Mouse (Mus musculus): ENCODE data around the gene Rnf222.
"Not testable (repeated sequence)": the region's sequence is repeated elsewhere in the genome, so short reads cannot be mapped to it uniquely, and the experiment has no call there.

Gene Rnf222

GRCm38 (mm10) chr11:68911531-68912177, 23.3 kb downstream of the Rnf222 start:
- no peak for DNase-seq

GRCm38 (mm10) chr11:68914566-68914965, 26.2 kb downstream of the Rnf222 start:
- DNase-seq, result no peak

GRCm38 (mm10) chr11:68923191-68923590, 34.8 kb downstream of the Rnf222 start:
- no peak for DNase-seq

- no peak for DNase-seq
Observed at GRCm38 (mm10) chr11:68924749-68925148, 36.4 kb downstream of the Rnf222 start.

- no peak for DNase-seq
Observed at GRCm38 (mm10) chr11:68926981-68927380, 38.6 kb downstream of the Rnf222 start, which contains the start of gene Odf4. TSS of gene Odf4 (minus strand) at chr11:68927081.

GRCm38 (mm10) chr11:68929947-68930346, 41.6 kb downstream of the Rnf222 start:
- no peak for DNase-seq

GRCm38 (mm10) chr11:68933885-68934507, 45.6 kb downstream of the Rnf222 start:
- no peak for DNase-seq

GRCm38 (mm10) chr11:68936951-68937350, 48.6 kb downstream of the Rnf222 start:
- DNase-seq, result not testable (repeated sequence)

- DNase-seq, result peak; percentile 94
Observed at GRCm38 (mm10) chr11:68939451-68940304, 51.3 kb downstream of the Rnf222 start.

- DNase-seq, result no peak
Observed at GRCm38 (mm10) chr11:68940516-68940915, 52.2 kb downstream of the Rnf222 start.

- no peak for DNase-seq
Observed at GRCm38 (mm10) chr11:68942731-68943130, 54.4 kb downstream of the Rnf222 start.

- DNase-seq, result no peak
Observed at GRCm38 (mm10) chr11:68945245-68945644, 56.9 kb downstream of the Rnf222 start.

Data from right cerebral cortex, adult 18-20 months (tissue).